Mouse (Mus musculus): Measurements from ENCODE around the gene Bckdhb. TPM values are rescaled to one million over a fixed set of nuclear protein-coding genes. Genes with fewer than 3 reads are reported as not detected.

Gene Bckdhb
- polyA plus RNA-seq, 1 experiment, result not detected

- 93% methylated on average over 12 of the region's 12 CpGs for WGBS
- H3K27ac ChIP-seq (ENCODE audit: insufficient read depth, low read depth, low read length), result no peak overlapping the region
Observed at GRCm38 (mm10) chr9:84112842-84113568, 188.1 kb downstream of the Bckdhb start.

GRCm38 (mm10) chr9:84114254-84114653, 189.3 kb downstream of the Bckdhb start:
- Histone ChIP-seq H3K27ac (ENCODE audit: insufficient read depth, low read depth, low read length) (no peak overlapping the region), H3K4me1 (ENCODE audit: control insufficient read depth, insufficient read depth, low read length) (peaks cover 6% of the 10 kb centered on the region), H3K4me3 (ENCODE audit: insufficient read depth, low read depth, low read length) (no peak overlapping the region)
- 94% methylated on average over 13 of the region's 13 CpGs for WGBS
- no peak for TF ChIP-seq CTCF (IDR thresholded peaks at IDR 0.05; ENCODE audit: insufficient read depth, low read depth, low read length)
- no peak for TF ChIP-seq POLR2A (IDR thresholded peaks at IDR 0.05; ENCODE audit: insufficient read depth, low read depth, low read length)

More at GRCm38 (mm10) chr9:84112842-84113568, 188.1 kb downstream of the Bckdhb start:
- TF ChIP-seq CTCF (IDR thresholded peaks at IDR 0.05; ENCODE audit: insufficient read depth, low read depth, low read length), result no peak
- TF ChIP-seq POLR2A (IDR thresholded peaks at IDR 0.05; ENCODE audit: insufficient read depth, low read depth, low read length), result no peak
- Histone ChIP-seq H3K4me1 (ENCODE audit: control insufficient read depth, insufficient read depth, low read length) (peaks cover 6% of the 10 kb centered on the region), H3K4me3 (ENCODE audit: insufficient read depth, low read depth, low read length) (no peak overlapping the region)

GRCm38 (mm10) chr9:84117337-84117736, 192.4 kb downstream of the Bckdhb start:
- 95% methylated on average over 5 of the region's 5 CpGs for WGBS
- Histone ChIP-seq H3K4me3 (ENCODE audit: insufficient read depth, low read depth, low read length) (no peak overlapping the region), H3K4me1 (ENCODE audit: control insufficient read depth, insufficient read depth, low read length) (no peaks in the 10 kb centered on the region), H3K27ac (ENCODE audit: insufficient read depth, low read depth, low read length) (no peak overlapping the region)
- TF ChIP-seq CTCF (IDR thresholded peaks at IDR 0.05; ENCODE audit: insufficient read depth, low read depth, low read length) (no peak), POLR2A (IDR thresholded peaks at IDR 0.05; ENCODE audit: insufficient read depth, low read depth, low read length) (no peak)

GRCm38 (mm10) chr9:84124996-84125395, 200.1 kb downstream of the Bckdhb start:
- Histone ChIP-seq H3K4me3 (ENCODE audit: insufficient read depth, low read depth, low read length) (no peak overlapping the region), H3K27ac (ENCODE audit: insufficient read depth, low read depth, low read length) (no peak overlapping the region), H3K4me1 (ENCODE audit: control insufficient read depth, insufficient read depth, low read length) (no peaks in the 10 kb centered on the region)
- TF ChIP-seq CTCF (IDR thresholded peaks at IDR 0.05; ENCODE audit: insufficient read depth, low read depth, low read length) (no peak), POLR2A (IDR thresholded peaks at IDR 0.05; ENCODE audit: insufficient read depth, low read depth, low read length) (no peak)
- 98% methylated on average over 5 of the region's 5 CpGs for WGBS

- no peak for TF ChIP-seq CTCF (IDR thresholded peaks at IDR 0.05; ENCODE audit: insufficient read depth, low read depth, low read length)
- TF ChIP-seq POLR2A (IDR thresholded peaks at IDR 0.05; ENCODE audit: insufficient read depth, low read depth, low read length), result no peak
- WGBS, result 92% methylated on average over 6 of the region's 6 CpGs
- H3K4me3 ChIP-seq (ENCODE audit: insufficient read depth, low read depth, low read length), result no peak overlapping the region
Observed at GRCm38 (mm10) chr9:84130338-84130737, 205.4 kb downstream of the Bckdhb start.

GRCm38 (mm10) chr9:84135062-84135461, 210.1 kb downstream of the Bckdhb start:
- H3K27ac ChIP-seq (ENCODE audit: insufficient read depth, low read depth, low read length), result no peak overlapping the region
- no peaks in the 10 kb centered on the region for H3K4me1 ChIP-seq (ENCODE audit: control insufficient read depth, insufficient read depth, low read length)
- no peak for TF ChIP-seq POLR2A (IDR thresholded peaks at IDR 0.05; ENCODE audit: insufficient read depth, low read depth, low read length)
- no peak for TF ChIP-seq CTCF (IDR thresholded peaks at IDR 0.05; ENCODE audit: insufficient read depth, low read depth, low read length)
- WGBS, result 93% methylated on average over 12 of the region's 12 CpGs
- H3K4me3 ChIP-seq (ENCODE audit: insufficient read depth, low read depth, low read length), result no peak overlapping the region

More at GRCm38 (mm10) chr9:84130338-84130737, 205.4 kb downstream of the Bckdhb start:
- Histone ChIP-seq H3K27ac (ENCODE audit: insufficient read depth, low read depth, low read length) (no peak overlapping the region), H3K4me1 (ENCODE audit: control insufficient read depth, insufficient read depth, low read length) (no peaks in the 10 kb centered on the region)

- no peak for TF ChIP-seq POLR2A (IDR thresholded peaks at IDR 0.05; ENCODE audit: insufficient read depth, low read depth, low read length)
- no peak for TF ChIP-seq CTCF (IDR thresholded peaks at IDR 0.05; ENCODE audit: insufficient read depth, low read depth, low read length)
- WGBS, result 35% methylated on average over 6 of the region's 6 CpGs
- Histone ChIP-seq H3K27ac (ENCODE audit: insufficient read depth, low read depth, low read length) (no peak overlapping the region), H3K4me1 (ENCODE audit: control insufficient read depth, insufficient read depth, low read length) (no peaks in the 10 kb centered on the region), H3K4me3 (ENCODE audit: insufficient read depth, low read depth, low read length) (no peak overlapping the region)
Observed at GRCm38 (mm10) chr9:84137192-84137591, 212.2 kb downstream of the Bckdhb start.

GRCm38 (mm10) chr9:84148124-84148523, 223.2 kb downstream of the Bckdhb start:
- Histone ChIP-seq H3K4me1 (ENCODE audit: control insufficient read depth, insufficient read depth, low read length) (no peaks in the 10 kb centered on the region), H3K4me3 (ENCODE audit: insufficient read depth, low read depth, low read length) (no peak overlapping the region), H3K27ac (ENCODE audit: insufficient read depth, low read depth, low read length) (no peak overlapping the region)
- 87% methylated on average over 2 of the region's 2 CpGs for WGBS
- TF ChIP-seq POLR2A (IDR thresholded peaks at IDR 0.05; ENCODE audit: insufficient read depth, low read depth, low read length) (no peak), CTCF (IDR thresholded peaks at IDR 0.05; ENCODE audit: insufficient read depth, low read depth, low read length) (no peak)

Other genes starting within 250 kb of the Bckdhb start
- not detected in 2 replicates for gene Elovl4, start 118.9 kb upstream of the Bckdhb start, polyA plus RNA-seq (2012; ENCODE audit: insufficient read depth, insufficient read length, low replicate concordance, missing spikeins)
- not detected in 2 replicates for gene Ttk, start 90.5 kb upstream of the Bckdhb start, polyA plus RNA-seq (2012; ENCODE audit: insufficient read depth, insufficient read length, low replicate concordance, missing spikeins)

Measured in olfactory bulb, adult 2 months (tissue).